In genomic region chrX:134586447-134586846, GRCm38 (mm10) we compare ENCODE assay signal across 8 mouse cellular contexts. TPM values are rescaled to one million over a fixed set of nuclear protein-coding genes. Genes with fewer than 3 reads are reported as not detected.
DNase-seq lines count a peak whose midpoint lies in the region; ATAC-seq lines count a peak whose summit lies in the region.

No protein-coding gene starts in this region.

- H3K36me3 ChIP-seq in kidney, embryonic 14.5 days (ENCODE audit: control insufficient read depth, insufficient read depth, low read length) = peaks cover 2% of the 10 kb centered on the region; the same call in 1 of the 2 replicates
- H3K36me3 ChIP-seq in hindbrain, embryonic 15.5 days = peaks cover 7% of the 10 kb centered on the region; the same call in 1 of the 2 replicates
- peaks cover 13% of the 10 kb centered on the region; the same call in 1 of the 2 replicates for H3K36me3 ChIP-seq in midbrain, embryonic 14.5 days (ENCODE audit: control insufficient read depth, insufficient read depth, low read length)

- no peak for DNase-seq in kidney, postnatal 25 days
- no peak for DNase-seq in midbrain, embryonic 14.5 days
- no peak for DNase-seq in ovary, postnatal 36 days (ENCODE audit: low spot score)
- DNase-seq in testis, postnatal 10 days (ENCODE audit: low spot score) = no peak
- no peak for DNase-seq in right cerebral cortex, adult 2 months (ENCODE audit: low spot score in 2 of 2)

- H3K27ac ChIP-seq in kidney, embryonic 14.5 days (ENCODE audit: low read depth, low read length) = no peak overlapping the region
- no peak overlapping the region for H3K27ac ChIP-seq in brown adipose tissue, adult 24 weeks (replicated peaks; ENCODE audit: low read depth, low read length)
- H3K27ac ChIP-seq in hindbrain, embryonic 15.5 days (replicated peaks) = no peak overlapping the region
- no peak overlapping the region for H3K27ac ChIP-seq in midbrain, embryonic 14.5 days (replicated peaks; ENCODE audit: low read depth, low read length)

- no peak for ATAC-seq in kidney, embryonic 14.5 days (ENCODE audit: low FRiP score, low TSS enrichment)
- ATAC-seq in hindbrain, embryonic 15.5 days (ENCODE audit: low FRiP score, low read depth) = no peak
- ATAC-seq in midbrain, embryonic 14.5 days (ENCODE audit: low FRiP score, low TSS enrichment) = no peak

- no peaks in the 10 kb centered on the region for H3K4me1 ChIP-seq in kidney, embryonic 14.5 days (ENCODE audit: control insufficient read depth, insufficient read depth, low read length)
- peaks cover 3% of the 10 kb centered on the region; the same call in 1 of the 2 replicates for H3K4me1 ChIP-seq in brown adipose tissue, adult 24 weeks (ENCODE audit: control insufficient read depth, insufficient read depth, insufficient read length, low read length)
- H3K4me1 ChIP-seq in hindbrain, embryonic 15.5 days (replicated peaks) = peaks cover 13% of the 10 kb centered on the region
- H3K4me1 ChIP-seq in midbrain, embryonic 14.5 days (ENCODE audit: control insufficient read depth, insufficient read depth, low read length) = no peaks in the 10 kb centered on the region

- H3K4me2 ChIP-seq in kidney, embryonic 14.5 days (replicated peaks; ENCODE audit: low read depth, low read length) = peak overlapping the region; percentile 43
- peak overlapping the region; percentile 65 for H3K4me2 ChIP-seq in hindbrain, embryonic 15.5 days
- peak overlapping the region; percentile 62 for H3K4me2 ChIP-seq in midbrain, embryonic 14.5 days (ENCODE audit: low read length)

- WGBS in kidney, embryonic 14.5 days = 39% methylated on average over 8 of the region's 8 CpGs
- 39% methylated on average over 8 of the region's 8 CpGs for WGBS in hindbrain, embryonic 15.5 days
- 38% methylated on average over 8 of the region's 8 CpGs for WGBS in midbrain, embryonic 14.5 days

- H3K9me3 ChIP-seq in kidney, embryonic 14.5 days (ENCODE audit: control insufficient read depth, low read length) = no peaks in the 10 kb centered on the region
- H3K9me3 ChIP-seq in hindbrain, embryonic 15.5 days = no peaks in the 10 kb centered on the region
- no peaks in the 10 kb centered on the region for H3K9me3 ChIP-seq in midbrain, embryonic 14.5 days (ENCODE audit: control insufficient read depth, low read length)

- peak overlapping the region; percentile 55 for H3K4me3 ChIP-seq in kidney, embryonic 14.5 days (ENCODE audit: low read length)
- H3K4me3 ChIP-seq in brown adipose tissue, adult 24 weeks (ENCODE audit: insufficient read depth, low read depth, low read length) = peak overlapping the region; percentile 71
- peak overlapping the region; percentile 47 for H3K4me3 ChIP-seq in hindbrain, embryonic 15.5 days
- H3K4me3 ChIP-seq in midbrain, embryonic 14.5 days (replicated peaks; ENCODE audit: low read depth, low read length) = peak overlapping the region; percentile 46

- H3K27me3 ChIP-seq in kidney, embryonic 14.5 days (ENCODE audit: control insufficient read depth, insufficient read depth, low read length) = no peaks in the 10 kb centered on the region
- no peaks in the 10 kb centered on the region for H3K27me3 ChIP-seq in hindbrain, embryonic 15.5 days
- H3K27me3 ChIP-seq in midbrain, embryonic 14.5 days (ENCODE audit: control insufficient read depth, insufficient read depth, low read length) = no peaks in the 10 kb centered on the region

- H3K9ac ChIP-seq in kidney, embryonic 14.5 days (ENCODE audit: low read depth, low read length) = peak overlapping the region; percentile 78
- H3K9ac ChIP-seq in hindbrain, embryonic 15.5 days = peak overlapping the region; percentile 51
- H3K9ac ChIP-seq in midbrain, embryonic 14.5 days (replicated peaks; ENCODE audit: low read length) = peak overlapping the region; percentile 57; the same call in 1 of the 2 replicates

RNA-seq across cellular contexts. Expression of gene Rpl36a, which starts 1.0 kb away (rescaled TPM):
- 515 and 711 TPM in 2 replicates for polyA plus RNA-seq in kidney, embryonic 14.5 days (2014; fragmentation: Nextera tagmentation; extraction: Ambion mirVana)
- polyA plus RNA-seq in brown adipose tissue, adult 24 weeks (2012; ENCODE audit: insufficient read depth, insufficient read length, missing spikeins) = 283 and 306 TPM in 2 replicates
- polyA plus RNA-seq in hindbrain, embryonic 15.5 days (2015; fragmentation: Nextera tagmentation; extraction: Ambion mirVana) = 159 and 198 TPM in 2 replicates
- 207 and 220 TPM in 2 replicates for polyA plus RNA-seq in midbrain, embryonic 14.5 days (2014; fragmentation: Nextera tagmentation; extraction: Ambion mirVana)

RNA-seq across cellular contexts. Expression of gene Btk, which starts 3.1 kb away (rescaled TPM):
- polyA plus RNA-seq in kidney, embryonic 14.5 days (2014; fragmentation: Nextera tagmentation; extraction: Ambion mirVana) = 0.31 and 0.41 TPM in 2 replicates
- polyA plus RNA-seq in brown adipose tissue, adult 24 weeks (2012; ENCODE audit: insufficient read depth, insufficient read length, missing spikeins) = 0.79 and 1.4 TPM in 2 replicates
- 0.47 and 0.51 TPM in 2 replicates for polyA plus RNA-seq in hindbrain, embryonic 15.5 days (2015; fragmentation: Nextera tagmentation; extraction: Ambion mirVana)
- polyA plus RNA-seq in midbrain, embryonic 14.5 days (2014; fragmentation: Nextera tagmentation; extraction: Ambion mirVana) = 0.26 TPM in 1 of 2 replicates, not detected in the other

RNA-seq across cellular contexts. Expression of gene Gla, which starts 14.5 kb away (rescaled TPM):
- 5.0 and 6.3 TPM in 2 replicates for polyA plus RNA-seq in kidney, embryonic 14.5 days (2014; fragmentation: Nextera tagmentation; extraction: Ambion mirVana)
- polyA plus RNA-seq in brown adipose tissue, adult 24 weeks (2012; ENCODE audit: insufficient read depth, insufficient read length, missing spikeins) = 3.0 and 5.2 TPM in 2 replicates
- 3.1 and 5.0 TPM in 2 replicates for polyA plus RNA-seq in hindbrain, embryonic 15.5 days (2015; fragmentation: Nextera tagmentation; extraction: Ambion mirVana)
- 1.6 and 1.9 TPM in 2 replicates for polyA plus RNA-seq in midbrain, embryonic 14.5 days (2014; fragmentation: Nextera tagmentation; extraction: Ambion mirVana)

RNA-seq across cellular contexts. Expression of gene Hnrnph2, which starts 14.5 kb away (rescaled TPM):
- 91.6 and 99.6 TPM in 2 replicates for polyA plus RNA-seq in kidney, embryonic 14.5 days (2014; fragmentation: Nextera tagmentation; extraction: Ambion mirVana)
- 44.5 and 46.4 TPM in 2 replicates for polyA plus RNA-seq in brown adipose tissue, adult 24 weeks (2012; ENCODE audit: insufficient read depth, insufficient read length, missing spikeins)
- 139 and 141 TPM in 2 replicates for polyA plus RNA-seq in hindbrain, embryonic 15.5 days (2015; fragmentation: Nextera tagmentation; extraction: Ambion mirVana)
- 92.3 and 106 TPM in 2 replicates for polyA plus RNA-seq in midbrain, embryonic 14.5 days (2014; fragmentation: Nextera tagmentation; extraction: Ambion mirVana)

RNA-seq across cellular contexts. Expression of gene Timm8a1, which starts 44.8 kb away (rescaled TPM):
- polyA plus RNA-seq in kidney, embryonic 14.5 days (2014; fragmentation: Nextera tagmentation; extraction: Ambion mirVana) = 92.6 and 104 TPM in 2 replicates
- polyA plus RNA-seq in brown adipose tissue, adult 24 weeks (2012; ENCODE audit: insufficient read depth, insufficient read length, missing spikeins) = 54.9 and 72.7 TPM in 2 replicates
- 44.1 and 47.7 TPM in 2 replicates for polyA plus RNA-seq in hindbrain, embryonic 15.5 days (2015; fragmentation: Nextera tagmentation; extraction: Ambion mirVana)
- 41.4 and 47.1 TPM in 2 replicates for polyA plus RNA-seq in midbrain, embryonic 14.5 days (2014; fragmentation: Nextera tagmentation; extraction: Ambion mirVana)
